Mouse (Mus musculus) lung, postnatal 0 days (tissue): ENCODE results near the gene Slc7a5.

Experiments
- CTCF ChIP-seq: IDR thresholded peaks from 2 replicates; pipeline ENCODE4 v1.5.1; 2016; ENCODE audit warnings: antibody characterized with exemption, mild to moderate bottlenecking
- EP300 ChIP-seq: IDR thresholded peaks from 2 replicates; pipeline ENCODE4 v1.6.1; 2016; ENCODE audit warnings: antibody characterized with exemption, mild to moderate bottlenecking, control low read depth

DNA sequence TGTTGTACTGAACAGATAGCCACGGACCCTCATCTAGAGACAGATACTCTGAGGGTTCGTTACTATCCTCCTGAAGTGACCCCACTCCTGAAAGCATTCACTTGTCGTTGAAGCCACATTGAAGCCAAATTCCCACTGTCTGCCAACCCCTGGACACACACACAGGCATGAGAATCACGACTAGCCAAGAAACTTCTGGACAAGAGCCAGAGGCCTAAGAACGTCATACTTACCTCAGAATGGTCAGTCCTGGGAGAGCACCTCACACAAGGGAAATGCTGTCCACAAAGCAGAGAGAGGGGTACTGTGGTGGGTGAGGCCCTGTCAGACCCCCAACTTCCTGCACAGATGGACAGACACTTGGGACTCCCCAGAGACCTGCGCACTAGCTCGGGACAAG, 11.6 kb downstream of the Slc7a5 start:
- no peak for TF ChIP-seq EP300
- no peak for TF ChIP-seq CTCF
